Mouse (Mus musculus) limb, embryonic 15.5 days (tissue): ENCODE data around the gene Cplane1. TPM values are rescaled to one million over a fixed set of nuclear protein-coding genes. Genes with fewer than 3 reads are reported as not detected.
"Not testable (repeated sequence)": the region's sequence is repeated elsewhere in the genome, so short reads cannot be mapped to it uniquely, and the experiment has no call there.

Experiments used
- ATAC-seq: fragments of 200-750 bp; cut with Nextera tagmentation; 2 replicates; pipeline ENCODE4 v1.8.0; 2017; ENCODE audit warnings: low read depth, moderate TSS enrichment; ENCODE audit not compliant: insufficient number of reproducible peaks, low FRiP score, low TSS enrichment
- H3K27ac ChIP-seq: fragments of 300-500 bp; sonication (generic); 2 replicates; pipeline ENCODE4 v1.5.1; 2015; ENCODE audit warnings: moderate library complexity, mild to moderate bottlenecking, inconsistent platforms
- H3K27me3 ChIP-seq: fragments of 300-500 bp; sonication (generic); 2 replicates; pipeline ENCODE4 v1.6.1; 2015; ENCODE audit warnings: inconsistent platforms
- H3K36me3 ChIP-seq: fragments of 300-500 bp; sonication (generic); 2 replicates; pipeline ENCODE4 v1.6.1; 2015; ENCODE audit warnings: inconsistent platforms
- H3K4me1 ChIP-seq: fragments of 300-500 bp; sonication (generic); 2 replicates; pipeline ENCODE4 v1.6.1; 2015; ENCODE audit warnings: inconsistent platforms
- H3K4me2 ChIP-seq: fragments of 300-500 bp; sonication (generic); 2 replicates; pipeline ENCODE4 v1.6.1; 2015; ENCODE audit warnings: mild to moderate bottlenecking, inconsistent platforms
- H3K4me3 ChIP-seq: fragments of 300-500 bp; sonication (generic); 2 replicates; pipeline ENCODE4 v1.5.1; 2015; ENCODE audit warnings: mild to moderate bottlenecking, inconsistent platforms
- H3K9ac ChIP-seq: fragments of 300-500 bp; sonication (generic); 2 replicates; pipeline ENCODE4 v1.6.1; 2015; ENCODE audit warnings: inconsistent platforms
- H3K9me3 ChIP-seq: fragments of 300-500 bp; sonication (generic); 2 replicates; pipeline ENCODE4 v1.6.1; 2016; ENCODE audit warnings: inconsistent platforms
- WGBS: fragments of 180-500 bp; shearing (Covaris S2); methylation state at CpG from one replicate; pipeline ENCODE4 v1.1.7; 2015; 5-methylcytosine and 5-hydroxymethylcytosine counted together
- polyA plus RNA-seq: library from polyadenylated mRNA; unstranded; fragments of >200 nt; fragmentation: Nextera tagmentation; extraction: Ambion mirVana; gene quantifications from 2 replicates; pipeline ENCODE4 v1.2.1, GENCODE M21; 2015

Cplane1 gene
- 6.5 and 8.2 TPM in 2 replicates for polyA plus RNA-seq

DNA sequence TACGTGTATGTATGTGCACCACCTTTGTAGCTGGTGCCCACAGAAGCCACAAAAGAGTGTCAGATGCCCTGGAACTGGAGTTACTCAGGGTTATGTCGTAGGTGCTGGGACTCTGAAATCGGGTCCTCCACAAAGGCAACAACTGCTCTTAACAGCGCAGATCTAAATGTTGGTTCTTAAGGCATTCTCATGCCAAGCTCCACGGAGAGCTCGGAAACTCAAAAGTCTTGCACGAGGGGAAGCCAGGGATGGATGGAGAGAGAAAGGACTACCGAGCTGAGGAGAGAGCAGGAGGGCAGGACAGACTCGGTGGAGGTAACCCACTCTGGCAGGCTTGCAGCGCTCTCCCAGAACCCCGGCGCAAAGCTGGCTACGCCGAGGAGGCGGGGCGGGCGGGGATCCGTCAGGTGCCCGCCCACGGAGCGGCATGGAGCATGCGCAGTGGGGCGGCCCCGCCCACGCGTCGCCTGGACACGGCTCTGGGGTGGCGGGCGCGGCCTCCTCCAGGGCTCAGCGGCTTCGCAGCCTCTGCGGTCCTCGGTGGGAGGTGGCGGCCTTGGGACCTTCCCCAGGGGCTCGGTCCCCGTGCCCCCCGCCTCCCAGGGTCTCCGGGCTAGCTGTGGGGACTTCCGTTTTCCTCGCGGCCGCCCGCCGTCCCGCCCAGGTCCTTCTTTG is at the start of gene Cplane1:
Gene Cplane1 (plus strand): TSS at position 516 of the 675 bp plus-strand sequence.
- H3K4me3 ChIP-seq: peak within 1 kb of the TSS; percentile 94

DNA sequence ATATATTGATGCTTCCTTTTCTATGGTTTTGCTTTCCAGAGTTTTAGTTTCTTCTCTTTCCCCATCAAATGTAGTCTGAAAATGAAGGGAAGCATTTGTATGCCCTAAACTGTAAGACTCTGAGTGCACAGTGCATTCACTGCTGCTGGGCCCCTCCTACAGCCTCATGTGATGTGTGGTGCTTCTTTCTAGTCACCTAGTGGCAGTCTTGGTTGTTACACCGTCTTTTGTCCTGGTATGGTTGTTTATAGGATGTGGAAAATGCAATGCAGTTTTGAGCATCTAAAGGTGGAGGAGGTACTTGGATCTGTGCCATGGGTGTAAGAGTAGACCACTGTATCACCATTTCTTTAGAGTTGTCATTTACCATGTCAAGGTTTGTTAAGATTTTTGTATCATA is 39.6 kb upstream of the Cplane1 start:
- Histone ChIP-seq H3K4me3 (no peak overlapping the region), H3K4me1 (no peaks in the 10 kb centered on the region), H3K27me3 (no peaks in the 10 kb centered on the region), H3K9me3 (no peaks in the 10 kb centered on the region), H3K36me3 (peaks cover 71% of the 10 kb centered on the region), H3K4me2 (no peak overlapping the region), H3K9ac (no peak overlapping the region), H3K27ac (no peak overlapping the region)
- 67% methylated on average over 1 of the region's 1 CpGs for WGBS
- ATAC-seq: no peak

More for the DNA sequence above, at the start of gene Cplane1:
- peak within 1 kb of the TSS; percentile 87 for H3K27ac ChIP-seq
- peaks cover 3% of the 10 kb centered on the region for H3K4me1 ChIP-seq
- peaks cover 21% of the 10 kb centered on the region for H3K36me3 ChIP-seq
- H3K9ac ChIP-seq: peak within 1 kb of the TSS; percentile 87
- WGBS: under 1% methylated on average over 43 of the region's 47 CpGs
- no peaks in the 10 kb centered on the region for H3K9me3 ChIP-seq
- H3K27me3 ChIP-seq: no peaks in the 10 kb centered on the region
- ATAC-seq: peak; percentile 98
- peak within 1 kb of the TSS; percentile 61 for H3K4me2 ChIP-seq

DNA sequence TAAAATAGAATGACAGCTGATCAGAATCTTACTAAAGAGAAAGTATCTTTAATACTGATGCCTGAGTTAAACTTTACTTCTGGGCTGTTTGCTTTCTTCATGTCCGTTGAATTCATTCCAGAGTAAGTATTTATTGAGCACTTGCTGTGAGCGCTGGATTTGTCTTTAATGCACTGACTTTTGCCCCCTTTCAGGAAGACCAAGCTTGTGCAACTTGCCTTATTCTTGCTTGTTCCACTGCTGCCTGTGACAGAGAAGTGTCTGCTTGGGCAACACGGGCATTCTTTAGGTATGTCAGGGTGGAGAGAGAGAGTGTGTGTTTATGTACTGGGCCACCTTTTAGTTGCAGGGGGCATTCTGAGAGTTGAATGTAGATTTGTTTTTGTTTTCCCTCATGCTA is 37.6 kb upstream of the Cplane1 start:
- H3K27me3 ChIP-seq: no peaks in the 10 kb centered on the region
- 98% methylated on average over 3 of the region's 3 CpGs for WGBS
- no peak for ATAC-seq
- no peak overlapping the region for H3K4me2 ChIP-seq
- no peak overlapping the region for H3K27ac ChIP-seq
- no peaks in the 10 kb centered on the region for H3K4me1 ChIP-seq
- H3K36me3 ChIP-seq: peaks cover 83% of the 10 kb centered on the region
- no peaks in the 10 kb centered on the region for H3K9me3 ChIP-seq
- H3K4me3 ChIP-seq: no peak overlapping the region
- H3K9ac ChIP-seq: no peak overlapping the region

DNA sequence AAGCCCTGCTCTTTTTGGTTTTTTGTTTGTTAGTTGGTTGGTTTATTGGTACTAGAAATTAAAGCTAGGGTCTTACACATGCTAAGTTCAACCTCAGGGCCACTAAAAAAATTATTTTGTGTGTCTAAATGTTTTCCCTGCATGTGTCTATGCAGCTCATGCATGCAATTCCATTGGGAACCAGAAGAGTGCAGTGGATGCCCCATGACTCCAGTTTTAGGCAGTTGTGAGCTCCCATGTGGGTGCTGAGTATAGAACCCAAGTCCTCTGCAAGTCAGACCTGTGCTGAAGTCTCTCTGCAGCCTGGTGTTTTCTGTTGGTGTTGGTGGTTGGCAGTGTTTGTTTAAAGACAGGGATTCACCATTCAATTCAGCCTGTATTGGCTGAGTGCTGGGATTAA is 37.1 kb upstream of the Cplane1 start:
- H3K4me3 ChIP-seq: no peak overlapping the region
- no peak for ATAC-seq
- peaks cover 83% of the 10 kb centered on the region for H3K36me3 ChIP-seq
- H3K27ac ChIP-seq: no peak overlapping the region
- no peak overlapping the region for H3K4me2 ChIP-seq
- H3K27me3 ChIP-seq: no peaks in the 10 kb centered on the region
- no peaks in the 10 kb centered on the region for H3K9me3 ChIP-seq
- no peaks in the 10 kb centered on the region for H3K4me1 ChIP-seq
- H3K9ac ChIP-seq: no peak overlapping the region

DNA sequence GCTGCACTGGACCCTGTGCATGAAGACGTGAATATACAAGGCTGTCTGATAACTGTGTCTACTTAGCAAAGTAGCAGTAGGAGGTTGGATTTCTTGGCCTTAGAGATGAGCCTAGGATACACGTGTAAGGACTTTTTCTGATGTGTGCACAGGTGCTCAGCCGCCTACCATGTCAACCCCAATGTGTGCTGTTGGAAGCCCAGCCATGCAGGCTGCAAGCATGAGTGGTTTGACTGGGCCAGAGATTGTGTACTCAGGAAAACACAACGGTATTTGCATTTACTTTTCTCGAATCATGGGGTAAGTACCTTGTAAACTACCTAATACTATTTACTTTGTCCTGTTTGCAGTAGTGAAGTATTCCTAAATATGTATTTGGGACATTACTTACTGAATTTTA is 33.3 kb upstream of the Cplane1 start:
- WGBS: 89% methylated on average over 5 of the region's 5 CpGs
- ATAC-seq: no peak
- Histone ChIP-seq H3K36me3 (peaks cover 78% of the 10 kb centered on the region), H3K4me3 (no peak overlapping the region), H3K9me3 (no peaks in the 10 kb centered on the region), H3K4me1 (no peaks in the 10 kb centered on the region), H3K9ac (no peak overlapping the region), H3K4me2 (no peak overlapping the region), H3K27me3 (no peaks in the 10 kb centered on the region), H3K27ac (no peak overlapping the region)

DNA sequence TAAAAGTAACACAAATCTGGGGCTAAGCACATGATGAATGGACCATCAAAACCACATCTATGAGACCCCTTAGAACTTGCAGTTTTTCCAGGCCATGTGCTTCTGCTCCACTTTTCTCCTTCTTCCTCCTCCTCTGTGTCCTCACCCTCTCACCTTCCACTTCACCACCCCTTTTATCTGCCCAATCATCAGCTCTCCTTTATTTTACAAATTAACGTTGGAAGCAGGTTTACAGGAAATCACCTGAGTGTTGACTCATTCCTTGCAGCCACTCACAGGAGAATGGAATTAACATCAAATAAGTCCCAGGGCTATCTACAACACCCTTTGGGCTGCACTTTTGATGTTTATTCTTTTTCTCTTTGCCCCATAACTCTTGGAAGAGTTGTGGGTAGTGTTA is 7.1 kb upstream of the Cplane1 start:
- H3K9ac ChIP-seq: no peak overlapping the region
- H3K36me3 ChIP-seq: peaks cover 33% of the 10 kb centered on the region
- no peak overlapping the region for H3K4me2 ChIP-seq
- no peaks in the 10 kb centered on the region for H3K9me3 ChIP-seq
- ATAC-seq: no peak
- no peaks in the 10 kb centered on the region for H3K27me3 ChIP-seq
- 80% methylated on average over 1 of the region's 1 CpGs for WGBS
- H3K27ac ChIP-seq: no peak overlapping the region
- H3K4me3 ChIP-seq: no peak overlapping the region
- H3K4me1 ChIP-seq: no peaks in the 10 kb centered on the region

DNA sequence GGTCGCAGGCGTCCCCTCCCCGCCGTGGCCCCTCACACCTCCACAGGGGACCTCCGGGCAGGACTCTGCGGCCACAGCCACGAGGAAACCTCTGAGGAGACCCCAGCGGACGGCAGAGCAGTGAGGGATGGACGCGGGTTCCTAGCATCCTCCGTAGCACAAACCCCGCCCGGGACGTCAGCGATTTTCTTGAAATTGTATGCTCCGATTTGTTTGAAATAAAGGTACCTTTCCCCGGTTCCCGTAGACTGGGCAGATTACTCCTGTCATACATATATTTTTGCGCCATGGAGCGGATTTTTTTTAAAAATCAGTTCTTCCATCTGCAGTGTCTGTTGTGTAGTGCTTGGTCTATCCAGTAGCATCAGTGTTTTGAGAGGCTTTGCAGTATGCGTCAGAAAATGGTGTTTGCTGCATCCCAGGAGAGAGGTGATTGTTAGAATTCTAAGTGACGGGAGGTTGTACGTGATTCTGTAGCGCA is 400 bp downstream of the Cplane1 start:
- Histone ChIP-seq H3K27ac (peak overlapping the region; percentile 87), H3K9ac (peak overlapping the region; percentile 87), H3K27me3 (no peaks in the 10 kb centered on the region), H3K36me3 (peaks cover 25% of the 10 kb centered on the region), H3K4me2 (peak overlapping the region; percentile 61), H3K9me3 (no peaks in the 10 kb centered on the region), H3K4me1 (peaks cover 3% of the 10 kb centered on the region), H3K4me3 (peak overlapping the region; percentile 94)
- under 1% methylated on average over 25 of the region's 25 CpGs for WGBS
- peak; percentile 74 for ATAC-seq

DNA sequence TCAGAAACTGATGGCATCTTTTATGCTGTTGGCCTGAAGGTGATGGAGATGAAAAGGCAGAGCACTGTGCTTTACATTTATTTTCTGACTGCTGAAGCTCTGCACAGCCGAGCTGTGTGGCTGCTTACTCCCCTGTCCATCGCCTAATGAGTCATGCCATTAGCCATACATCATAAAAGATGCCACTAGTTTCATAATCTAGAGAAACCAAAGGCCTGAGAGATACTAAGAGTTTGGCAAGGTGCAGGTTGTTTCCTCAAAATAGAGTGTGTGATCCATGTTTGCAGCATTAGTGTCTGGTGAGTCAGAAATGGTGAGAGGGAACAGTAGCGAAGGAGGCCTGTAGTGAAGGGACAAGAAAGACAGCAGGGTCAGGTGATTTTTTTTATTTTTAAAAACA is 20.7 kb downstream of the Cplane1 start:
- Histone ChIP-seq H3K4me1 (no peaks in the 10 kb centered on the region), H3K27me3 (no peaks in the 10 kb centered on the region), H3K27ac (no peak overlapping the region), H3K4me2 (no peak overlapping the region), H3K36me3 (peaks cover 55% of the 10 kb centered on the region), H3K4me3 (no peak overlapping the region), H3K9ac (no peak overlapping the region), H3K9me3 (no peaks in the 10 kb centered on the region)
- 90% methylated on average over 3 of the region's 3 CpGs for WGBS
- ATAC-seq: no peak

DNA sequence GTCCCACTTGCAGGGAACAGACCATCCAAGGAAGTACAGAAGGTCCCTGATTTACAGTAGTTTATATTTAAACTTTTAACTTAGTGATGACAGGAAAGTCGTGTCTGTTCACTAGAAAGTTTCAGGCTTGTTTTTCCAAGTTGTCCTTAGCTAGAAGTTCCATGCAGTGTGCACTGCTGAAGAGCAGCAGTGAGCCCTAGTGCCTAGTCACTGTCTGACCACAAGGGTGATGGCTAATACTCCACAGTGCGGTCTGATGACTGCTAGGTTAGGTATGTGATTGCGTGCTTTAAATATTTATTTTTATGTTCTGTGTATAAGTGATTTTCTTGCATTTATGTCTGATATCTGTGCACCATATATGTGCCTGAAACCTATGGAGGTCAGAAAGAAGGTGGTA is 21.5 kb downstream of the Cplane1 start:
- H3K4me2 ChIP-seq: no peak overlapping the region
- no peak for ATAC-seq
- H3K4me3 ChIP-seq: no peak overlapping the region
- H3K4me1 ChIP-seq: no peaks in the 10 kb centered on the region
- H3K27ac ChIP-seq: no peak overlapping the region
- peaks cover 63% of the 10 kb centered on the region for H3K36me3 ChIP-seq
- H3K9ac ChIP-seq: no peak overlapping the region
- H3K9me3 ChIP-seq: no peaks in the 10 kb centered on the region
- 91% methylated on average over 3 of the region's 3 CpGs for WGBS
- H3K27me3 ChIP-seq: no peaks in the 10 kb centered on the region

DNA sequence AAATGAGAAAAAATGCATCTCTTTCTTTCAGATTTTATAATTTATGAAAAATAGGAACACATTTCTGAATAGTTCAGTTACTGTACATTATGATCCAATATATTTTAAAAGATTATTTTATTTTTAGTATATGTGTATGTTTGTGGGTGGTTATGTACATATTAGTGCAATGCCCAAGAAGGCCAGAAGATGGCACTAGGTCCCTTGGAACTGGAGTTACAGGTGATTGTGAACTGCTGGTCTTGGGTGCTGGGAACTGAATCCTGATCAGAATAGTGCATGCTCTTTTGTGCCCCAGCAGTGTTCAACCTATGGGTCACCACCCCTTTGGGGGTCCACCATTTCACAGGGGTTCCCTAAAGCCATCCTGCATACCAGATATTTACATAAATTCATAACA is 31.4 kb downstream of the Cplane1 start:
- H3K27ac ChIP-seq: no peak overlapping the region
- no peaks in the 10 kb centered on the region for H3K4me1 ChIP-seq
- no peak overlapping the region for H3K4me2 ChIP-seq
- no peak overlapping the region for H3K9ac ChIP-seq
- H3K9me3 ChIP-seq: no peaks in the 10 kb centered on the region
- ATAC-seq: no peak
- no peak overlapping the region for H3K4me3 ChIP-seq
- no peaks in the 10 kb centered on the region for H3K27me3 ChIP-seq
- peaks cover 67% of the 10 kb centered on the region for H3K36me3 ChIP-seq

DNA sequence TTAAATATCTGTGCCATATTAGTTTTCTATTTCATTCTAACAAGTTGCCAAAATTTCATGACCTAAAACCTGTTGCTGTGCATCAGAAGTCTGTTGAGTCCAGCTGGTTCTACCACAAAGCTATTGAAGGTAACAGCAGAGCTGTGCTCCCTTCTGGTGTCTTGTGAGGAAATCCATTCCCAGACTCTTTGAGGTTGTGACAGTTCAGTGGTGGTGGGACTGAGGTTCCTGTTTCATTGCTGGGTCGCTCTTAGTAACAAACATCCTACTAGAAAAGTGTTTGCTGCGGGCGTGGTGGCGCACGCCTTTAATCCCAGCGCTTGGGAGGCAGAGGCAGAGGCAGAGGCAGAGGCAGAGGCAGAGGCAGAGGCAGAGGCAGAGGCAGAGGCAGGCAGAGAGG is 39.5 kb downstream of the Cplane1 start:
- Histone ChIP-seq H3K4me1 (no peaks in the 10 kb centered on the region), H3K27me3 (no peaks in the 10 kb centered on the region), H3K36me3 (peaks cover 45% of the 10 kb centered on the region), H3K27ac (no peak overlapping the region), H3K4me3 (no peak overlapping the region), H3K9ac (no peak overlapping the region), H3K4me2 (no peak overlapping the region), H3K9me3 (no peaks in the 10 kb centered on the region)
- whole genome bisulfite sequencing: 91% methylated on average over 6 of the region's 6 CpGs
- no peak for ATAC-seq

DNA sequence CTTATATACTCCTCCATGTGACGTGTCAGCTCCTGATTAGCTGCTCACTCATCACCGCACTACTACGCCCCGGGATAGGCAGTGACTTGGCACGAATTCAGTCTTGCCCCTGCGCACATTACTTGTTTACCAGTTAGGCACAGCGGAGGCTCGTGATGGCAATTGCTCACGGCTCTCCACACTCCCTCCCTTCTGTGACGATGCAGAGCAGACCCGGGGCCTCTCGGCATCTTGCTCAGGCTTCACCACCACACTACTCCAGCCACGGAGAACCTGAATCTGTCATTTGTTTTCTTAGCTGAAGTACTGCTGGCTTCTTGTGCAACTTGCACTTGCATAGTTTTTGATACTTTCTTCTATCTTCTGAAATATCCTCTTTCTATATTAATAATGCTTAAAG is 45.9 kb downstream of the Cplane1 start:
- 90% methylated on average over 13 of the region's 13 CpGs for WGBS
- no peak overlapping the region for H3K9ac ChIP-seq
- H3K4me3 ChIP-seq: no peak overlapping the region
- H3K4me1 ChIP-seq: no peaks in the 10 kb centered on the region
- no peak for ATAC-seq
- H3K27me3 ChIP-seq: no peaks in the 10 kb centered on the region
- H3K4me2 ChIP-seq: no peak overlapping the region
- H3K27ac ChIP-seq: no peak overlapping the region
- H3K36me3 ChIP-seq: peaks cover 50% of the 10 kb centered on the region
- no peaks in the 10 kb centered on the region for H3K9me3 ChIP-seq

DNA sequence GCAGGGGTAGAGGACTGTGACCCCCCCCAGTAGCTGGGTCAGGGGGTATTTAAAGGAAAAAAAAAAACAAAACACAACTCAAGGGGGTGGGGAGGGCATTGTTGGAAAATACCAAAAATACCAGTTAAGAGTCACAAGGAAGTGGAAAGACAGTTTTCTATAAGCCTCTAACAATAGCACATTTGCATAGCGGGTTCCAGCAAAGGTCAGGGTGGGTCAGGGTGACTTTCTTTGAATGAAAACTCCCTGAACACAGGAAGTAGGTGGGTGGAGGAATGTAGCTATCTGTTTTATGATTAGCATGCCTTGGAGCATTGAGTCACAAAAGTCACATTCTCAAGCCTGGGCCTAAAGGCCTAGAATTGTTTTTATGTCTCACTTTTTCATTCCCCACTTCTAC is 65.3 kb downstream of the Cplane1 start:
- H3K27ac ChIP-seq, H3K9ac ChIP-seq, H3K4me3 ChIP-seq, H3K9me3 ChIP-seq, H3K4me1 ChIP-seq, ATAC-seq, H3K4me2 ChIP-seq, H3K27me3 ChIP-seq: not testable (repeated sequence)
- H3K36me3 ChIP-seq: peaks cover 83% of the 10 kb centered on the region
- WGBS: 85% methylated on average over 1 of the region's 1 CpGs
